Mouse (Mus musculus) heart, postnatal 0 days (tissue): ENCODE measurements around the gene Kdm5b. TPM values are rescaled to one million over a fixed set of nuclear protein-coding genes. Genes with fewer than 3 reads are reported as not detected.

Experiments
- ATAC-seq: fragments of 200-750 bp; cut with Nextera tagmentation; 2 replicates; pipeline ENCODE4 v1.8.0; 2017; ENCODE audit warnings: low read depth, moderate number of reproducible peaks, moderate library complexity; ENCODE audit not compliant: insufficient read depth
- DNase-seq: peaks from one replicate; pipeline ENCODE4 v3.0.0-alpha.2; 2016; ENCODE audit warnings: low spot score
- H3K27ac ChIP-seq: fragments of 300-500 bp; sonication (generic); 2 replicates; pipeline ENCODE4 v1.5.1; 2014; ENCODE audit warnings: low read depth, mild to moderate bottlenecking
- H3K27me3 ChIP-seq: fragments of 300-500 bp; sonication (generic); 2 replicates; pipeline ENCODE4 v1.6.1; 2014; ENCODE audit warnings: low read length, mixed read lengths; ENCODE audit not compliant: control insufficient read depth, insufficient read depth
- H3K36me3 ChIP-seq: fragments of 300-500 bp; sonication (generic); replicated peaks from 2 replicates; pipeline ENCODE4 v1.6.1; 2014; ENCODE audit warnings: low read length, mixed read lengths; ENCODE audit not compliant: control insufficient read depth, insufficient read depth
- H3K4me1 ChIP-seq: fragments of 300-500 bp; sonication (generic); 2 replicates; pipeline ENCODE4 v1.6.1; 2014; ENCODE audit warnings: antibody characterized with exemption; ENCODE audit not compliant: control insufficient read depth, insufficient read depth
- H3K4me2 ChIP-seq: fragments of 300-500 bp; sonication (generic); 2 replicates; pipeline ENCODE4 v1.6.1; 2014; ENCODE audit warnings: low read depth, mild to moderate bottlenecking, low read length, moderate library complexity
- H3K4me3 ChIP-seq: fragments of 300-500 bp; sonication (generic); 2 replicates; pipeline ENCODE4 v1.5.1; 2014; ENCODE audit warnings: low read depth, low read length
- H3K9ac ChIP-seq: fragments of 300-500 bp; sonication (generic); replicated peaks from 2 replicates; pipeline ENCODE4 v1.6.1; 2014; ENCODE audit warnings: low read depth, low read length, mixed read lengths
- H3K9me3 ChIP-seq: fragments of 300-500 bp; sonication (generic); replicated peaks from 2 replicates; pipeline ENCODE4 v1.6.1; 2016; ENCODE audit warnings: low read length; ENCODE audit not compliant: control insufficient read depth
- CTCF ChIP-seq: IDR thresholded peaks from 2 replicates; pipeline ENCODE4 v1.5.1; 2016; ENCODE audit warnings: antibody characterized with exemption, control low read depth, low read depth
- EP300 ChIP-seq: IDR thresholded peaks from 2 replicates; pipeline ENCODE4 v1.6.1; 2016; ENCODE audit warnings: antibody characterized with exemption, low read depth
- WGBS: fragments of 180-500 bp; shearing (Covaris S2); extraction: QIAGEN DNeasy Blood & Tissue Kit; methylation state at CpG from one replicate; pipeline ENCODE4 v1.1.7; 2014; 5-methylcytosine and 5-hydroxymethylcytosine counted together
- polyA plus RNA-seq: library from polyadenylated mRNA; unstranded; fragments of >200 nt; fragmentation: Nextera tagmentation; extraction: Ambion mirVana; gene quantifications from 2 replicates; pipeline ENCODE4 v1.2.1, GENCODE M21; 2015
- total RNA-seq: library from RNA; depleted of rRNA; stranded (reverse); fragments of >200 nt; gene quantifications from 2 replicates; pipeline ENCODE4 v1.2.3, GENCODE M21; 2014; ENCODE audit warnings: low replicate concordance; rRNA removed

Gene Kdm5b
- total and polyA plus RNA-seq, 2 experiments from 2014 or later, result 19.0 to 30.1 TPM

- Histone ChIP-seq H3K27ac (no peak overlapping the region), H3K4me2 (no peak overlapping the region), H3K27me3 (0 out of 2 replicates have a peak, but pooled peaks cover 8% of the 10 kb centered on the region), H3K4me3 (no peak overlapping the region), H3K9me3 (no peaks in the 10 kb centered on the region), H3K4me1 (no peaks in the 10 kb centered on the region), H3K36me3 (no peaks in the 10 kb centered on the region), H3K9ac (no peak overlapping the region)
- TF ChIP-seq CTCF (no peak), EP300 (no peak)
- WGBS, result 56% methylated on average over 4 of the region's 4 CpGs
- no peak for DNase-seq
- ATAC-seq, result no peak
Observed at GRCm38 (mm10) chr1:134679445-134679844, 119.5 kb downstream of the Kdm5b start.

- H3K27me3 ChIP-seq, result 0 out of 2 replicates have a peak, but pooled peaks cover 8% of the 10 kb centered on the region
- H3K4me2 ChIP-seq, result no peak overlapping the region
- H3K4me3 ChIP-seq, result no peak overlapping the region
- no peak overlapping the region for H3K27ac ChIP-seq
- DNase-seq, result no peak
- H3K4me1 ChIP-seq, result no peaks in the 10 kb centered on the region
- H3K36me3 ChIP-seq, result no peaks in the 10 kb centered on the region
- 16% methylated on average over 6 of the region's 6 CpGs for whole genome bisulfite sequencing
- no peak overlapping the region for H3K9ac ChIP-seq
- no peaks in the 10 kb centered on the region for H3K9me3 ChIP-seq
- ATAC-seq, result no peak
- TF ChIP-seq EP300, result no peak
Observed at GRCm38 (mm10) chr1:134680617-134681016, 120.6 kb downstream of the Kdm5b start.

GRCm38 (mm10) chr1:134682460-134682859 lies 122.5 kb downstream of the Kdm5b start:
- Histone ChIP-seq H3K4me1 (no peaks in the 10 kb centered on the region), H3K27me3 (0 out of 2 replicates have a peak, but pooled peaks cover 8% of the 10 kb centered on the region), H3K4me3 (no peak overlapping the region), H3K9ac (no peak overlapping the region), H3K36me3 (no peaks in the 10 kb centered on the region), H3K9me3 (no peaks in the 10 kb centered on the region), H3K27ac (no peak overlapping the region), H3K4me2 (no peak overlapping the region)
- ATAC-seq (no peak), DNase-seq (no peak)
- TF ChIP-seq CTCF (no peak), EP300 (no peak)
- WGBS, result 32% methylated on average over 9 of the region's 9 CpGs

Other genes starting within 250 kb of the Kdm5b start
- gene Ppfia4, start 227.2 kb upstream of the Kdm5b start, total RNA-seq, result 5.2 and 12.3 TPM in 2 replicates
- 6.2 and 6.4 TPM in 2 replicates for gene Ppfia4, start 227.2 kb upstream of the Kdm5b start, polyA plus RNA-seq
- gene Tmem183a, start 198.2 kb upstream of the Kdm5b start, total RNA-seq, result 51.8 and 59.8 TPM in 2 replicates
- 30.1 and 31.1 TPM in 2 replicates for gene Tmem183a, start 198.2 kb upstream of the Kdm5b start, polyA plus RNA-seq
- not detected in 2 replicates for gene 4933406M09Rik, start 174.2 kb upstream of the Kdm5b start, total RNA-seq
- gene 4933406M09Rik, start 174.2 kb upstream of the Kdm5b start, polyA plus RNA-seq, result not detected in 2 replicates
- 34.4 and 40.0 TPM in 2 replicates for gene Cyb5r1, start 154.6 kb upstream of the Kdm5b start, total RNA-seq
- gene Cyb5r1, start 154.6 kb upstream of the Kdm5b start, polyA plus RNA-seq, result 32.9 and 33.9 TPM in 2 replicates
- 210 and 238 TPM in 2 replicates for gene Adipor1, start 144.8 kb upstream of the Kdm5b start, total RNA-seq
- gene Adipor1, start 144.8 kb upstream of the Kdm5b start, polyA plus RNA-seq, result 123 and 124 TPM in 2 replicates
- 15.9 and 17.5 TPM in 2 replicates for gene Klhl12, start 104.6 kb upstream of the Kdm5b start, total RNA-seq
- 13.6 and 13.9 TPM in 2 replicates for gene Klhl12, start 104.6 kb upstream of the Kdm5b start, polyA plus RNA-seq
- 9.7 and 14.0 TPM in 2 replicates for gene Rabif, start 65.5 kb upstream of the Kdm5b start, total RNA-seq
- 21.4 and 22.8 TPM in 2 replicates for gene Rabif, start 65.5 kb upstream of the Kdm5b start, polyA plus RNA-seq
- not detected in 2 replicates for gene Mgat4e, start 10.5 kb upstream of the Kdm5b start, total RNA-seq
- not detected in 2 replicates for gene Mgat4e, start 10.5 kb upstream of the Kdm5b start, polyA plus RNA-seq
- 0.53 TPM in 1 of 2 replicates, not detected in the other for gene Syt2, start 86.5 kb downstream of the Kdm5b start, total RNA-seq
- gene Syt2, start 86.5 kb downstream of the Kdm5b start, polyA plus RNA-seq, result 0.03 and 0.04 TPM in 2 replicates